Mouse (Mus musculus) bone marrow, adult 2 months (tissue): ENCODE measurements at regions not wholly inside any gene's neighbourhood (a gene's known extent, or its start where the extent isn't known, plus 50 kb on each side); places are given as distances from the start of the nearest gene placed in this dataset.

Experiments used
- CTCF ChIP-seq: fragments of 200-500 bp; IDR thresholded peaks from 2 replicates; pipeline ENCODE4 v1.5.1; 2011; ENCODE audit warnings: low read length, control low read depth; ENCODE audit not compliant: control insufficient read depth, insufficient read depth
- POLR2A ChIP-seq: fragments of 200-500 bp; IDR thresholded peaks from 2 replicates; pipeline ENCODE4 v1.6.1; 2011; ENCODE audit warnings: low read depth, mild to moderate bottlenecking, control low read depth, low read length, borderline replicate concordance; ENCODE audit not compliant: control insufficient read depth

GRCm38 (mm10) chr17:66276778-66277177 is 153.5 kb downstream of the Ddx11 start:
- TF ChIP-seq POLR2A (no peak), CTCF (no peak)
